Mouse (Mus musculus): Measurements from ENCODE around the gene Pon3. TPM values are rescaled to one million over a fixed set of nuclear protein-coding genes. Genes with fewer than 3 reads are reported as not detected.
"Not testable (repeated sequence)": the region's sequence is repeated elsewhere in the genome, so short reads cannot be mapped to it uniquely, and the experiment has no call there.

Gene Pon3
- polyA plus RNA-seq, 2 experiments from 2014 or later: 22.0 to 28.1 TPM

GRCm38 (mm10) chr6:5245926-5246325 lies 10.2 kb downstream of the Pon3 start:
- no peak for ATAC-seq

- no peak for ATAC-seq
These were observed 17.3 kb downstream of the Pon3 start for GRCm38 (mm10) chr6:5238799-5239198.

GRCm38 (mm10) chr6:5237510-5237909 lies 18.6 kb downstream of the Pon3 start:
- no peak for ATAC-seq

GRCm38 (mm10) chr6:5236843-5237371 lies 19.2 kb downstream of the Pon3 start:
- no peak for ATAC-seq

- no peak for ATAC-seq
These were observed 21.5 kb downstream of the Pon3 start for GRCm38 (mm10) chr6:5234563-5234962.

- no peak for ATAC-seq
These were observed 22.3 kb downstream of the Pon3 start for GRCm38 (mm10) chr6:5233812-5234211.

- ATAC-seq: no peak
These were observed 24.1 kb downstream of the Pon3 start for GRCm38 (mm10) chr6:5232022-5232421.

GRCm38 (mm10) chr6:5230261-5230660 lies 25.8 kb downstream of the Pon3 start:
- no peak for ATAC-seq

GRCm38 (mm10) chr6:5223551-5223950 lies 32.5 kb downstream of the Pon3 start:
- not testable (repeated sequence) for ATAC-seq

- no peak for ATAC-seq
These were observed 34.0 kb downstream of the Pon3 start for GRCm38 (mm10) chr6:5222080-5222479.

GRCm38 (mm10) chr6:5218190-5218589 lies 37.9 kb downstream of the Pon3 start:
- ATAC-seq: no peak

- ATAC-seq: no peak
These were observed 48.3 kb downstream of the Pon3 start for GRCm38 (mm10) chr6:5207817-5208216.

- no peak for ATAC-seq
These were observed 56.2 kb downstream of the Pon3 start for GRCm38 (mm10) chr6:5199916-5200315.

GRCm38 (mm10) chr6:5199376-5199905 lies 56.6 kb downstream of the Pon3 start:
- no peak for ATAC-seq

GRCm38 (mm10) chr6:5198590-5198989 lies 57.5 kb downstream of the Pon3 start:
- ATAC-seq: no peak

GRCm38 (mm10) chr6:5193693-5194092 lies 62.4 kb downstream of the Pon3 start, which contains the start of gene Pon1:
Pon1 (minus strand) TSS chr6:5193946.
- ATAC-seq: no peak

- ATAC-seq: no peak
These were observed 65.3 kb downstream of the Pon3 start for GRCm38 (mm10) chr6:5190761-5191160.

GRCm38 (mm10) chr6:5189507-5189906 lies 66.6 kb downstream of the Pon3 start:
- no peak for ATAC-seq

GRCm38 (mm10) chr6:5188938-5189337 lies 67.1 kb downstream of the Pon3 start:
- ATAC-seq: no peak

GRCm38 (mm10) chr6:5188036-5188435 lies 68.0 kb downstream of the Pon3 start:
- ATAC-seq: no peak

GRCm38 (mm10) chr6:5187586-5187985 lies 68.5 kb downstream of the Pon3 start:
- no peak for ATAC-seq

GRCm38 (mm10) chr6:5186229-5186950 lies 69.7 kb downstream of the Pon3 start:
- no peak for ATAC-seq

- ATAC-seq: no peak
These were observed 75.4 kb downstream of the Pon3 start for GRCm38 (mm10) chr6:5180645-5181044.

GRCm38 (mm10) chr6:5179189-5179588 lies 76.9 kb downstream of the Pon3 start:
- no peak for ATAC-seq
